Mouse (Mus musculus) bone marrow, adult 2 months (tissue): Measurements from ENCODE around the gene Rph3al.

Source experiments
- CTCF ChIP-seq: fragments of 200-500 bp; IDR thresholded peaks from 2 replicates; pipeline ENCODE4 v1.5.1; 2011; ENCODE audit warnings: low read length, control low read depth; ENCODE audit not compliant: control insufficient read depth, insufficient read depth
- POLR2A ChIP-seq: fragments of 200-500 bp; IDR thresholded peaks from 2 replicates; pipeline ENCODE4 v1.6.1; 2011; ENCODE audit warnings: low read depth, mild to moderate bottlenecking, control low read depth, low read length, borderline replicate concordance; ENCODE audit not compliant: control insufficient read depth

DNA sequence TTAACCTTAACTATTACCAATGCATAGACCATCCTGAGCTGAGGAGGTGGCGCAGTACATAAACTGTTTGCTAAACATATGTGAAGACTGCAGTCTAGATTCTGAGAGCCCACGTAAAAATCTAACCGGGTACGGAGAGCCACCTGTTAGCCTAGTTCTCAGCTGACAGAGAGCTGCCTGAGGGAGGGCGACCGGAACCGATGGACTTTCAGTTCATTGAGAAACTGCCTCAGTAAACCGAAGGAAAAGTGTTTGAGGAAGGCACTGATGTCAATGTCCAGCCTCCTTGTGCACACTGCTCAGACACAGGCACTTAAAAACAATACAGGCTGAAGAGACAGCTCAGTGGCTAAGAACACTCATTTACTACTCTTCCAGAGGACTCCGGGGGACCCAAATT, 8.0 kb downstream of the Rph3al start:
- TF ChIP-seq POLR2A (no peak), CTCF (no peak)
